Mouse (Mus musculus): ENCODE measurements around the gene Cntn5.
A peak's percentile ranks its signal among the peaks of the same experiment; 100 is the strongest.

Cntn5 gene

GRCm38 (mm10) chr9:9886210-9886609 is 1018.4 kb downstream of the Cntn5 start:
- DNase-seq = no peak

DNA sequence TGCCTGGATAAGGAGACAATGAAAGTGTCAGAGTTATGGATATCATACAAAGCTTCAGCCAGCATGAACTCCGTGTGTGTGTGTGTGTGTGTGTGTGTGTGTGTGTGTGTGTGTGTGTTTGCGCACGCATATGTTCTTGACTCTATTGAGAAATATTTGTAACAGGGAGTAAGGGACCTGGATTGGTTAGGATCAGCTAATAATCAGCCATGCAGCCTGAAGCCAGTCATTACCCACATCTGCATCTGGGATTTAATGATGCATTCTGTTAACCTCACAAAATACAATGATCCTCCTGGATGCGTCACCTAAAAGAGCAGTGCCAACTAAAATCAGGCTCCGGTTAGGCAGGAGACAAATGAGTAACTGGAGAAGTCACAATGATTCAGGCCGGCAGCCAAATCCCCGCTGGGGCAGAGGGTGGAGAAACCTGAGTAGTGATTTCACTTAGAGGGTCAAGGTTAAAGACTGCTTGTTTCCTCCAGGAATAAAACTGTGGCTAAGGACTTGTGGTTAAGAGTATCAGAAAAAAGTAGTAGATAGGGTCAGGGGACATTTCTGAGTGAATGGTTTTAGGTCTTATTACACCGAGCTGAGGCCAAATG is 1021.7 kb downstream of the Cntn5 start:
- peak; percentile 53 to 60 for DNase-seq

DNA sequence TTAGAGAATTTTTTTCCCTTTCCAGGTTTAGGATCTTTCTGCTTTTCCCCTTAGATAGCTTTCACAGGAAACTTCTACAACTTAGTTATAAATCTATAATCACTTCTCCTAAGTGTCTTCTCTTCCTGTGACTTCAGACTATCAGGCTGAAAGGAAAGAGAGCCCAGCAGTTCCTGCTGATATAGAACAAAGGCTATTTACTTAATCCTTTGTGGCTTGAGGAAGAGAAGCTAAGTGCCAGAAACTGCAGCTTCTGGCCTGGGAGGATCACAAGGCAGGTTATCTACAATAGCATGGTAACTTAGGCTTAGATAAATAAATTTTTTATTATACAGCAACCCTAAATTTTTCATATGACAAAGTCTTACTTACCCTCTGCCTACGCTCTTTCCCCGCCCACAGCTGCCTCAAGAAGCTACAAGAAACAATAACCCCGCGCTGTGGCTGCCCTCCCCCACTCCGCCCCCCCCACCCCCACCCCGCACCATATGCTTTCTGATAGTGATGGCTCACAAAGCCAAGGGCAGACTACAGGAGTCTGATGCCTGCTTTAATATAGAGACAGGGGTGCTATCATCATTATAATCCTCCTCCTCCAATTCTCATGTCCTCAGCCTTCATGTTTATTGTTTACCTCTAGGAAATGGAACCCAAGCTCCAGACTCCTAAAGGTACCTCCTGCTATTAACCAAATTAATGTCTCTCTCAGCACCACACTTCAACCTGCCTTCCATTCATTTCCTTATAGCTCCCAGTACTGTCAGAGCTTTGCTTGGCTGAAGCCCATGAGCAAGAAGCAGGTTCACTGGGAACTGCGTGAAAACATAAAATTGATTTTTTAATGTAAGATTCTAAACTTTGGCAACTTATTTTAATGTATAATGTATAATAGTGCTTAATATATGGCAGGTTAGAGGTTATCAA is 1032.2 kb downstream of the Cntn5 start:
- DNase-seq = no peak

DNA sequence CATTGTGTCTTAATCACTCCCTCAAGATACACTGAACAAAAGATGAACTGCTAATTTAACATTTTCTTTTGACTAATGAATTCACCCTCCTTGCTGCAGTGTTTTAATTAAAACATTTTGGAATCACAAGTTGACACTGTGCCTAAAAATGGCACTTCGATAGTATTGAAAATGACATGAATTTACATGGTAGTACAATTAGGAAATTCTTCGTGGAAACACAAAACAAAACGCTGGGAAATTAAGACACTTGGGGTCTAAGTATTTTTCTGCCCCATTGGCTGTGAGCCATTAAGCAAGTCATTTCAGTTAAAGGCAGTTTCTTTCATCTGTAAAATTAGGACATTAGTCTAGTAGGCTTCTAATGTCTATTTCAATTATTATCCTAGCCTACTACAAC is 1043.9 kb downstream of the Cntn5 start:
- DNase-seq = no peak

GRCm38 (mm10) chr9:9859323-9859722 is 1045.3 kb downstream of the Cntn5 start:
- no peak for DNase-seq

GRCm38 (mm10) chr9:9854791-9855190 is 1049.8 kb downstream of the Cntn5 start:
- no peak for DNase-seq

DNA sequence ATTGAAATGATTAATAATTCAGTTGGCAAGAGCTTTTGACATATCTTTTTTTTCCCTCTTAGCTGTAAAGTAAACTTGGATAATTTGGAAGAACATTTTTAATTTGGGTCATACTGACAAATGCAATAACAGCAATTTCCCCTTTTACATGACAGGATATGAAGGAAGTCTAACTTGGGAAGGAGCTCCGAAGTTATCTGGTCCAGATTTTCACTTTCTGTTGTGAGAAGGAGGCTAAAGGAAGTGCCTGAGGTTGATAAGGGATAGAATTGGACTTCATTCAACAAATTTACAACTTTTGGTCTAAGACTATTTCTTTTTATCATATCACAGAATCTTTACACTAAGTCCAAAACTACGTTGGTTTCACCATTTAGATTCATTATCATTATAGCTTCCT is 1074.3 kb downstream of the Cntn5 start:
- no peak for DNase-seq

- no peak for DNase-seq
Observed at GRCm38 (mm10) chr9:9819963-9820362, 1084.6 kb downstream of the Cntn5 start.

- peak in 1 of 2 experiments; percentile 2 for DNase-seq
Observed at GRCm38 (mm10) chr9:9817477-9817876, 1087.1 kb downstream of the Cntn5 start.

- DNase-seq = no peak
Observed at GRCm38 (mm10) chr9:9799546-9799945, 1105.0 kb downstream of the Cntn5 start.

DNA sequence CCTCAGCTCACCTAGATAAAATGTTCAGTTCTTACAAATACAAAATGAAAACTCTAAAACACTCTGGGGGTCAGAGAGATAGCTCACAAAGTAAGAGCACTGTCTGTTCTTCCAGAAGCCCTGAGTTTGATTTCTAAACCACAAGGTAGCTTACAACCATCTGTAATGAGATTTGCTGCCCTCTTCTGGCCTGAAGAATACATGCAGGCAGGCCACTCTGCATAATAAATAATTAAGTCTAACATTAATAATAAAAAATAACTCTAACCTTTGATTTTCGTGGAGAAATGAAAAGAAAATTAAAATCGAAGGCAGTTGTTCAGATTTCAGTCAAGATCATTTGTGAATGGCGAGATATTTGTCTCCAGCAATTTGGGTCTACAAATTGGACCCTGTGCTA is 1120.9 kb downstream of the Cntn5 start:
- no peak for DNase-seq

DNA sequence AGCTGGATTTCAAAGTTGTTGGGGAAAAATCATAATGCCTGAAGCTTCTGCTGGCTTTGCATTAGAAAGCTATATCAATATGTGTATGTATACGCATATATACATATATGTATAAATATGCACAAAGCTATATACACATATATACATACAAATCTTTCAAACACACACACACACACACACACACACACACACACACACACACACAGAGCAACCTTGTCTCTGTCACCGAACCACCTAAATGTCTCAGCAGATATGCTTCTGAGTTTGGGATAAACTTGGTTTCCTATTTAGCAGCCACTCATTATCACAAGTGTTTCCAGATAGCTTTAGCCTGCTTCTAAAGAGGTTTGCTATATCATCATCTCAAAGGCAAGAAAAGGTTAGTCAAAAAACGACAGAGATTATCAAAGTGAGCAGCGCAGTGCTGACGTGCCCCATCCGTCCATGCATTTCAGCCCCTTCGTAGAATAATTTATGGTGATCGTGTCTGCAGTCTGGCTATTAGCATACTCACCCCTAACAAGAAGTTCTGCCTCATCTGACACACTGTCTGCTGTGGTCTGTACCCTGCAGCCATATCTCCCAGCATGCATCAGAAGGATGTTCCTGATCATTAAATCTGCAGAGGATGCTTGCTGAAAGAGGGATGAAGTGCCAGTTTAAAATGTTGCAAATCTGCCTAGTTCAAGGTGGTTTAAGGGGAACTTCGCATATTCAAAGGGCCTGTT is 1123.3 kb downstream of the Cntn5 start:
- no peak for DNase-seq

- no peak for DNase-seq
Observed at GRCm38 (mm10) chr9:9779646-9780045, 1124.9 kb downstream of the Cntn5 start.

DNA sequence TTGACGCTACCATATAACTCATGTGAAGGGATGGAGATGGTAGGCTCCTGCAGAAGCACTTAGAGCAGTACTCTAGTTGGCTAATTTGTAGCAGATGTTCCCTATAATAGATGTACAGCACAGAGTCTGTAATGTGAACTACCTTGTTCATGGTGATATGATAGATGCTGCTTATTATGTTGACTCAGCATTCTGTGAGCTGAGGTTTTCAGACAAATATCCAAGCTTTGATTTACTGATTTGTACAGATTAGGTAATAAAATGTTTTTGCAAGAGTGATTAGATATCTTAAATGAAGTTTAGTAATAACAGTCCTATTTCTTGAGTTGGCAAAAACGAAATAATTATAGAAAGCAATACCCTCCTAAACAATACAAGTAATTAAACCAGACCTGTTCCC is 1133.8 kb downstream of the Cntn5 start:
- DNase-seq = no peak

- DNase-seq = no peak
Observed at GRCm38 (mm10) chr9:9769659-9770058, 1134.9 kb downstream of the Cntn5 start.

GRCm38 (mm10) chr9:9718145-9718544 is 1186.4 kb downstream of the Cntn5 start:
- DNase-seq = no peak

DNA sequence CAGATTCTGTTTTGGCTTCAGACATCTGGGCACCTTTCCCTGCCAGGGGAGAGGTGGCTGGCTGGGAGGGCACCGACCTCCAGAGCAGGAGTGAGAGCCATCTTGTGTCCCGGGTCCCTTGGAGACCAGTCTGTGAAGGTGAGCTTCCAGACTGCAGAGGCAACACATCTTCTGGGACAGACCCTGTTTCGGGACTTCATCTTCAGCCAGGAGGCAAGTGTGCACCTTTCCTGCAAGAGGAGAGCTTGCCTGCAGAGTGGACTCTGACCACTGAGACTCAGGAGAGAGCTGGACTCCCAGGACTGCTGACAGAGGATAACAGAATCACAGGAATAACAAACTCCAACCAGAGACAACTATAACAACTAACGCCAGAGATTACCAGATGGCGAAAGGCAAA is 1195.9 kb downstream of the Cntn5 start:
- peak in 1 of 2 experiments; percentile 3 for DNase-seq

GRCm38 (mm10) chr9:9707766-9708165 is 1196.8 kb downstream of the Cntn5 start:
- no peak for DNase-seq

DNA sequence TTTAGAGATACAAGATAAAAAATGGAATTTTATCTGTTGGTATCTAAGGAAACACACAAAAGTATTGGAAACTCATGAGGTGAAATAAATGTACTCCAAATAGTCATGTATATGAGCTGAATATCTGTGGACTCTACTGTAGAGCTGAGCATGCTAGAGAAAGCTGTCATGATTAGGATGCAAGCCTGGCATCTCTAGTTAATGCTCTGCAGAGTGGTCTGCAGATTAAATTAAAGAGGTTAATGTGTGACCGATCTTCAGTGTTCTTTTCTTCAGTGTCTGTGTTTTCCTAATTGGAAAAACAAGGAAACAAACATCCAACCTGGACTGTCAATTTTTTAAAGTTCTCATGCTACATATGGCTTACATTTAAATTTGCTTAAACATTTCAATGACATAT is 1199.4 kb downstream of the Cntn5 start:
- DNase-seq = no peak

- DNase-seq = no peak
Observed at GRCm38 (mm10) chr9:9696636-9697035, 1207.9 kb downstream of the Cntn5 start.

- no peak for DNase-seq
Observed at GRCm38 (mm10) chr9:9682348-9682884, 1222.2 kb downstream of the Cntn5 start.

GRCm38 (mm10) chr9:9676078-9676477 is 1228.5 kb downstream of the Cntn5 start:
- DNase-seq = no peak

DNA sequence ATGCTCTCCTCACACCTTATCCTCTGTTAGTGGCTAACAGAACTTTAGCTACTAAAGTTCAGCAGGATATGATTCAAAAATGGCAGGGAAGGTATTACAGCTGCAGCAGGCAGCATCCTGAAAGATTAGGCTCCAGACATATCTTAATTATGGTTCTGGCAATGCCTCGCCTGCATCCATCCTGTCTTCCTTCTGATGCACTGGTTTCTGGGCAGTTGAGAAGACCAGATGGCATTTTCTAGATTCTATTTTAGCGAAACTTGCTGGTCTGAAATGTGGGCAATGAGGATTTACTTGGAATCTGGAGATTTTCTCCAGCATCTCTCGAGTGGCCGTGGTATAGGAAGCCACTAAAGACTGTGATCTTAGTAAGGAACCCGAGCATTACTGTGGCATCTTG is 1230.0 kb downstream of the Cntn5 start:
- no peak for DNase-seq

Measured in kidney, postnatal 4 days (tissue).